Mouse (Mus musculus) cerebellum, postnatal 25 days (tissue): Measurements from ENCODE around the gene Ciapin1.

Experiments used
- DNase-seq, 2 experiments: peaks; one replicate each; pipeline ENCODE4 v3.0.0; 2021; ENCODE audit warnings: mixed read lengths in 2 of 2

Gene Ciapin1

DNA sequence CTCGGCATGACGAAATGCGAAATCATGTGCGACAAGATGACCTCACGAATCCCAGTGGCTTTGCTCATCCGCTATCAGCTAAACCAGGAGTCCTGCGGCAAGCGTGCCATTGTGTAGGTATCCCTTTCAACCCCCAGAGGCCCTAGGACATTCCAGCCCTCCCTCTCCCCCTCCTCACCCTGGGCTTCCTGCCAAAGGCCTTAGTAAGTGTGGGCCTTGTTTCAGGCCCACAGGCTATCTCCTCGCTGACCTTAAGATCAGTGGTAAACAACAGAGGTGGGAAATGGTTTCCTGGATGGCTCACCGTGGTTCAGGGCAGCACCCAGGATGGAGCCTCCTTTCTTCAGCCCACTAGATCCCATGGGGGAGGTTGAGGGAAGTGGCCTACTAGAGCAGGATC lies 60.1 kb downstream of the Ciapin1 start:
- no peak for DNase-seq

DNA sequence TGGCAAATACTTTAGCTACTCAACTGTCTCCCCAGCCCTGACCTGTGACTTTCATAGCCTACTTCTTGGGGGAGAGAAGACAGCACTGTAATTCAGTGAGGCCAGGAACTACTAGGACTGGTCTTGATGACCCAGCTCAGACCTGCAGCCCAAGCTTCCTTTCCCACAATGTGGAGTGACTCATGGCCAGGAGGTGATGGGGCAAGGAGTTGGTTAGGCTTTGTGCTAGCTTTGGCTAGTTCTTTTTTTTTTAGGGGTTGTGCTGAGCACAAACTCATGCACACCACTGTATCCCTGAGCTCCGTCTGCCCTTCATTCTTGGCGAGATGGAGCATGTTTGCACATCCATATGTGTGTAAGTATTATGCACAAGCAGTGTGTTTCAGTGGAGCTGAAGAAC lies 61.8 kb downstream of the Ciapin1 start:
- DNase-seq = no peak

DNA sequence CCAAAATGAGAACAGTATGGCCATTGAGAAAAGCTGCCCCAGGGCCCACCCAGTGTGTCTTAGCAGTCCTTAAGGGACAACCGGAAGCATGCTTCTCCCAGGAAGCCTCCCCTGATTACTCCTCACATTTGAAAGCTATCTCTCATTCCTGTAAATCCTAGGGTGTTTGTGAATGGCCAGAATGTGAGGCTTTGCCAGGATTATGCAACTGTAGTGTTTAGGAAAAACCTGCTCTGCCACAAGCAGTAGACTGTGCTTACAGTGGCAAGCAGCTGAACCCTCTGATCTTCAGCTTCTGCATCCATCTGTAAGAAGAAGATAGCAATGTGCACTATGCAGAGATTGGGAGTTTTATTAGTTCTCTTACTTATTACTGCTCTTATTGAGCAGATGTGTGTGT lies 63.6 kb downstream of the Ciapin1 start:
- no peak for DNase-seq

DNA sequence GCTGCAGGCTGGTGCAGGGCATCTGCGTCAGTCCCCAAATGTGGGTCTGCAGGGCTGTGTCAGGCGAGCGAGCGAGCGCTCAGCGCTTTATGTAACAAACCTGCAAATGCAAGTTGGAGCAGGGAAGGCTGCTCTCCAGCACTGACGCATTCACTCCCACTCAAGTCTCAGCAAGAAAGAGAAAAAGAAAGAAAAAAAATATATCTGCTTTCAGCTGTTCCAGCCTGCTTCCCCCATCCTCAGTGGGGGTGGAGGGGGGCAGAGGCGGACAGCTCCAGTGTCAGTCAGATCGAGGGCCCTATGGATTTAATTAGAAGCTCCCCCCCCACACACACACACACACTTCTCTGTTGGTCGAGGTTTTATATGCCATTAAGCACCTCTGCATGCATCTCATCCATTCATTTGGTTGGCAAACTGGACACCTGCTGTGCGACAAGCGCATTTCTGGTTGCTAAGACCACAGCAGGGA lies 64.4 kb downstream of the Ciapin1 start:
- DNase-seq = peak; percentile 28 to 42

DNA sequence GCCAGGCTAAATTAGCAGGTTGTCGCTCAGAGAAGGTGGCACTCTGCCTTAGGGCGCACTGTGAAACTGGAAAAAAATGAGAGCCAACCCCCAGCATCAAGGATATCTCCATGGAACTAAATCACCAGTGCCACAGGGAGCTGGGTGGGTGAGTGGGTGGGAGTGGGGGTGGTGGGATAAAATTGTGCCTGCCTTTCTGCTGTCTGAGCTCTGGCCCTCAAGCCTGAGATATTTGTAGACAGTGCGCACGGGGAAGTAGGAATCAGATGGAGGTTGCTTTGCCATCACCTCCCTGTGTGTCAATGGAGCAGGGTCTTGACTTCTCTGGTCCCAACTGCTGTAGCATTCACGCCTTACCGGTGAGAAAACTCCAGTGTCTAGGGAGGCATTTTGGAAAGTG lies 65.1 kb downstream of the Ciapin1 start:
- DNase-seq = no peak

DNA sequence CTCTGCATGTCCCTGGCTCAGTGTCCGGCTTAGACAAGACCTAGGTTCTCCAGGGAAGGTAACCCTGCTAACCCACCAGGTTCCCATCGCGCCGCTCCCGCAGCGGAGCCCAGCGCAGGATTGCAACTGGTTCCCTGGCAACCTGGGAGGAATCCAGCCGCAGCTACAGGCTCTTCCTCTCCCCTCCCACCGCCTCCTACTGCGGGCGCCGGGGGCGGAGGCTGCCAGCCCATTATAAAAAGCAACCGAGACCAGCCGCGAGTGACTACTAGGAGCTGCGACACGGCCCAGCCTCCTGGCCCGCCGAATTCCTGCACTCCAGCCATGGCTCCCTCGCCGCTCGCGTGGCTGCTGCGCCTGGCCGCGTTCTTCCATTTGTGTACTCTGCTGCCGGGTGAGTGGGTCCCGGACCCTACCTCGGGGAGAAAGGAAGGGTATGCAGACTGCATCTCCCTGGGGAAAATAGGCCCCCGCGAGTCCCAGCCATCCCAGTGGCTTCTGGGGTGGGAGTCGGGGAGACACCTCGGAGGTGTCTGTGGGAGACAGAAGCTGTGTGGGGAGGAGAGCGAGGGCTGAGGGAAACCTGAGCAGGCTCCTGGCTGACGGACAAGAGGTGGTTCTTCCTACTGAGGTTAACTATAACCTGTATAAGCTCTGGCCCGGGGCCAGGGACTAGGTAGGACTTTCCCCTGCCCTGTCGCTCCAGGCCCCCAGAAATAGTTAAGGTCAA lies 66.1 kb downstream of the Ciapin1 start, which contains the start of gene Cx3cl1:
Cx3cl1 (plus strand) TSS at position 69 of the 730 bp plus-strand sequence.
- DNase-seq = peak; percentile 78

DNA sequence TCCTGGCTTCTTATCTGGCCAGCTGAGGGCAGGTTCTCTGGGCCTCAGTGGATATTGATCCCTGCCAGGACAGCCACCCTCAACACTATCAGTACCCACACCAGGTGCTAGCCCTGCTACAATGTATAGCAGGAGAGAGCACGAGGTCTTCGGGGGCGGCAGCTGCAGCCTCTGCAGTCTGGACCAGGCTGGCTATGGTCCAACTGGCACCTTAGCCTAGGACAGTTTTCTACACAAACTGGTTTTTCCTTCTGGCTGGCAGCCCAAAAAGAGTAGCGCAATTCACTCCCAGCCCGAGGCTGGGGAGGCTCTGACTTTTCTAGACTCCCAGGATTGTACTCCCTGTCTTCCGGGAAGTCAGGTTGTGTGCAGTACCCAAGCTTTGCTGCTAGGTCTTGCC lies 67.2 kb downstream of the Ciapin1 start:
- peak in 1 of 2 experiments; percentile 51 for DNase-seq
